Mouse (Mus musculus) lung, postnatal 0 days (tissue): Measurements from ENCODE around the gene Myog.

ENCODE experiments used
- CTCF ChIP-seq: IDR thresholded peaks from 2 replicates; pipeline ENCODE4 v1.5.1; 2016; ENCODE audit warnings: antibody characterized with exemption, mild to moderate bottlenecking
- EP300 ChIP-seq: IDR thresholded peaks from 2 replicates; pipeline ENCODE4 v1.6.1; 2016; ENCODE audit warnings: antibody characterized with exemption, mild to moderate bottlenecking, control low read depth

DNA sequence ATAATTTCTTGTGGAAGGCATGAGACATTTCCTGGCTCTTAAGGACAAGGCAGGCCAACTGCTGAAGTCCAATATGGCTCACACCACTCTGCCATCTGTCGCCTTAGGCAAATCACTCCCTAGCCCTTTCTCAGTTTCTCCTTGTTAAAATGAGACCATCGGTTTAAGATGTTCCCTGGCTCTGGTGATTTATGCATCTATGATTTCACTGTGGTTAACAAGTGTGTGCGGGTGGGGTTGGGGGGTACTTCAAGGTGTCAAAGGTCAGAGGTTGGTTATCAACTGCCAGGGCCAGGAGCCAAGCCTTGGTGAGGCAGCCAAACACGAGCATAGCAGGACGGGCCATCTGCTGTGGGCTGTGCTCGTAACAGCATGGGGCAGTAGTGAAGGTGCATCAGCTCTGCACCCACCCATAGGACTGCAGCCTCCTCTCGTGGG is 15.3 kb upstream of the Myog start:
- no peak for TF ChIP-seq CTCF
- TF ChIP-seq EP300, result no peak
